Mouse (Mus musculus) intestine, embryonic 14.5 days (tissue): ENCODE data around the gene Phf24. TPM values are rescaled to one million over a fixed set of nuclear protein-coding genes. Genes with fewer than 3 reads are reported as not detected.
A peak's percentile ranks its signal among the peaks of the same experiment; 100 is the strongest.

Experiments used
- ATAC-seq: fragments of 200-750 bp; cut with Nextera tagmentation; replicated peaks from 2 replicates; pipeline ENCODE4 v1.8.0; 2017; ENCODE audit warnings: low read depth, moderate number of reproducible peaks, moderate TSS enrichment, moderate library complexity; ENCODE audit not compliant: low FRiP score, low TSS enrichment
- DNase-seq: peaks from one replicate; pipeline ENCODE4 v3.0.0-alpha.2; 2018; ENCODE audit warnings: low spot score
- H3K27ac ChIP-seq: fragments of 300-500 bp; sonication (generic); 2 replicates; pipeline ENCODE4 v1.5.1; 2014; ENCODE audit warnings: low read depth, mild to moderate bottlenecking, control low read depth
- H3K27me3 ChIP-seq: fragments of 300-500 bp; sonication (generic); replicated peaks from 2 replicates; pipeline ENCODE4 v1.6.1; 2014; ENCODE audit warnings: low read length, control low read depth; ENCODE audit not compliant: control insufficient read depth, insufficient read depth
- H3K36me3 ChIP-seq: fragments of 300-500 bp; sonication (generic); 2 replicates; pipeline ENCODE4 v1.6.1; 2014; ENCODE audit warnings: low read length, control low read depth; ENCODE audit not compliant: control insufficient read depth, insufficient read depth
- H3K4me1 ChIP-seq: fragments of 300-500 bp; sonication (generic); replicated peaks from 2 replicates; pipeline ENCODE4 v1.6.1; 2014; ENCODE audit warnings: low read length, control low read depth, mixed read lengths; ENCODE audit not compliant: control insufficient read depth, insufficient read depth
- H3K4me2 ChIP-seq: fragments of 300-500 bp; sonication (generic); 2 replicates; pipeline ENCODE4 v1.6.1; 2014; ENCODE audit warnings: low read length
- H3K4me3 ChIP-seq: fragments of 300-500 bp; sonication (generic); 2 replicates; pipeline ENCODE4 v1.5.1; 2014; ENCODE audit warnings: low read depth, low read length, control low read depth, mixed read lengths
- H3K9ac ChIP-seq: fragments of 300-500 bp; sonication (generic); 2 replicates; pipeline ENCODE4 v1.6.1; 2014; ENCODE audit warnings: mild to moderate bottlenecking, low read length
- H3K9me3 ChIP-seq: fragments of 300-500 bp; sonication (generic); 2 replicates; pipeline ENCODE4 v1.6.1; 2016; ENCODE audit warnings: low read length, control low read depth; ENCODE audit not compliant: control insufficient read depth
- WGBS: fragments of 180-500 bp; shearing (Covaris S2); extraction: QIAGEN DNeasy Blood & Tissue Kit; methylation state at CpG from one replicate; pipeline ENCODE4 v1.1.7; 2014; 5-methylcytosine and 5-hydroxymethylcytosine counted together
- polyA plus RNA-seq: library from polyadenylated mRNA; unstranded; fragments of >200 nt; fragmentation: Nextera tagmentation; extraction: Ambion mirVana; gene quantifications from 2 replicates; pipeline ENCODE4 v1.2.1, GENCODE M21; 2014

Phf24 gene
- polyA plus RNA-seq, 1 experiment from 2014 or later, result 1.6 TPM

DNA sequence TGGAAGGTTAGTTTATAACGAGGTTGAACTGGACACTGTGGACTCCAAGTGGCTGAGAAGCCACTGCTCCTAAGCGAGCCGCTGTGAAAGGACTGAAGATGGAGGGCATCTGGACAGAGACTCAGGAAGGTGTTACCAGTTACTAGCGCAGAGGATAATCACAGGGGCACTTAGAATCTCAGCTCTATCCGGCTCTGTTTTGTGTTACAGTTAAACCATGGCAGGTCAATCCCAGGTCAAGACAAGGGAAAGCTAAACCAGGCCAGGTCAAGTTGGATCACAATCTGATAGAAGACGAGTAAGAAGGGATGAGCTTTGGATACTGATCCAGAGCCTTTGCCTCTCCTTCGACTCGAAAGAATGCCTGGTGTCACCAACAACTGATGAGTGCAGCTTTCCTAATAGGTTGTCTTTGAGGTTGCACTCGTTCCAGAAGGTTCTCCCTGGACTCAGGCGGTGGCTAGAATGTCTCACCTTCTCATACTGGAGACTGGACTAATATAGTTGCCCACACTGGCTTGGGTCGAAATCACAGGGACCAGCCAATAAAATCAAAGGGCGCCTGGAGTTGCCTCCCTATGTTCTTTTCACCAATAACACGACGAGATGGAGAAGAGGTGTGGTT is 32.7 kb downstream of the Phf24 start:
- no peak overlapping the region for H3K9ac ChIP-seq

DNA sequence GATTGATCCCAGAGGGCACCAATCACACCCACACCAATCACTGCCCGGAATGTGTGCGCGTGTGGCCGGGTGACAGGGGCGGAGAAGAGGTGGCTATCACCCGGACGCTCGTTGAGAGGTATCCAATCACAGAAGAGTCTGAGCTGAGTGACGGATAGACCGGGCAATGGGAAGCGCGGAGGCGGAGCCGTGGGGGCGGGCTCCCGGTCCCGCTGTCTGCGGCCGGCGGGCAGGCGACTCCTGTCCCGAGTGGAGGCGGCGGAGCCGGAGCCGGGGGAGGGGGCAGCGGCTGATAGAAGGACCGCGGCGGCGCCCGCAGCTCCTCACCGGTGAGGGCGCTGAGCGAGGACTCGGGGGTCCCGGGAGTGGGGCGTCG is 33.2 kb downstream of the Phf24 start, which contains the start of gene Dnajb5:
TSS of gene Dnajb5 (plus strand) at position 139 of the 376 bp plus-strand sequence.
- H3K4me2 ChIP-seq, result peak within 1 kb of the TSS; percentile 52
- H3K4me1 ChIP-seq, result peaks cover 16% of the 10 kb centered on the region
- H3K27ac ChIP-seq, result peak within 1 kb of the TSS; percentile 87
- ATAC-seq, result peak; percentile 96
- peak within 1 kb of the TSS; percentile 78 for H3K4me3 ChIP-seq
- DNase-seq, result peak; percentile 98
- H3K9ac ChIP-seq, result peak within 1 kb of the TSS; percentile 93
- H3K36me3 ChIP-seq, result no peaks in the 10 kb centered on the region
- peaks cover 12% of the 10 kb centered on the region; the same call in 1 of the 2 replicates for H3K27me3 ChIP-seq
- WGBS, result under 1% methylated on average over 39 of the region's 39 CpGs
- no peaks in the 10 kb centered on the region for H3K9me3 ChIP-seq

More for the DNA sequence above, 32.7 kb downstream of the Phf24 start:
- ATAC-seq, result no peak
- H3K9me3 ChIP-seq, result no peaks in the 10 kb centered on the region
- H3K4me2 ChIP-seq, result peak overlapping the region; percentile 52
- 4% methylated on average over 14 of the region's 14 CpGs for WGBS
- DNase-seq, result no peak
- peak overlapping the region; percentile 78 for H3K4me3 ChIP-seq
- H3K27ac ChIP-seq, result 0 out of 2 replicates have a peak overlapping the region, but pooled peaks have one; percentile 87
- H3K4me1 ChIP-seq, result peaks cover 16% of the 10 kb centered on the region
- H3K36me3 ChIP-seq, result no peaks in the 10 kb centered on the region
- H3K27me3 ChIP-seq, result peaks cover 12% of the 10 kb centered on the region; the same call in 1 of the 2 replicates

DNA sequence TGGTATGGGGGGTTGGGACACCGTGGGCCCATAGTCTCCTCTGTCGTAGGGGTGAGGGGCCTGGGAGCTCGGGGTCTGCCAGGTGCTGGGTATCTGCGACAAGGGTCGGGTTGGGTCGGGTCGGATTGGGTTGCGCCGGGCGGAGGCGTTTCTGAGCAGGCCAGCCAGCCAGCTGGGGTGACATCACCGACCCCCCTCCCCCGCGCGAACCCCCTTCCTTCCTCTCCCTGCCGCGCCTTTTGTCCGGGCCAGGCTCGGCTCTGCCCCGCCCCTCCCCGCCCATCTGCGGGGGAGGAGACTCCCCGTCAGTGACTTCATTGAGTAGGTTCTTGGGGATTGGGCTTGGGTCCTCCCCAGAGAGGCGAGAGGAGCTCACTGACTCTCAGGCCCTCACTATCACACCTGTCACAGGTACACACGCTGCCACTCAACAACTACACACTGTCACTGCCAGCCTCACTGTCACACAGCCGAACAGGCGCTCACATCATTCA is 33.7 kb downstream of the Phf24 start:
- Histone ChIP-seq H3K4me1 (peaks cover 16% of the 10 kb centered on the region), H3K36me3 (no peaks in the 10 kb centered on the region), H3K9me3 (no peaks in the 10 kb centered on the region), H3K9ac (peak overlapping the region; percentile 93), H3K4me3 (peak overlapping the region; percentile 78), H3K27ac (peak overlapping the region; percentile 87), H3K27me3 (peaks cover 12% of the 10 kb centered on the region; the same call in 1 of the 2 replicates), H3K4me2 (peak overlapping the region; percentile 52)
- 1% methylated on average over 27 of the region's 27 CpGs for WGBS
- peak; percentile 78 for ATAC-seq
- DNase-seq, result peak; percentile 91

DNA sequence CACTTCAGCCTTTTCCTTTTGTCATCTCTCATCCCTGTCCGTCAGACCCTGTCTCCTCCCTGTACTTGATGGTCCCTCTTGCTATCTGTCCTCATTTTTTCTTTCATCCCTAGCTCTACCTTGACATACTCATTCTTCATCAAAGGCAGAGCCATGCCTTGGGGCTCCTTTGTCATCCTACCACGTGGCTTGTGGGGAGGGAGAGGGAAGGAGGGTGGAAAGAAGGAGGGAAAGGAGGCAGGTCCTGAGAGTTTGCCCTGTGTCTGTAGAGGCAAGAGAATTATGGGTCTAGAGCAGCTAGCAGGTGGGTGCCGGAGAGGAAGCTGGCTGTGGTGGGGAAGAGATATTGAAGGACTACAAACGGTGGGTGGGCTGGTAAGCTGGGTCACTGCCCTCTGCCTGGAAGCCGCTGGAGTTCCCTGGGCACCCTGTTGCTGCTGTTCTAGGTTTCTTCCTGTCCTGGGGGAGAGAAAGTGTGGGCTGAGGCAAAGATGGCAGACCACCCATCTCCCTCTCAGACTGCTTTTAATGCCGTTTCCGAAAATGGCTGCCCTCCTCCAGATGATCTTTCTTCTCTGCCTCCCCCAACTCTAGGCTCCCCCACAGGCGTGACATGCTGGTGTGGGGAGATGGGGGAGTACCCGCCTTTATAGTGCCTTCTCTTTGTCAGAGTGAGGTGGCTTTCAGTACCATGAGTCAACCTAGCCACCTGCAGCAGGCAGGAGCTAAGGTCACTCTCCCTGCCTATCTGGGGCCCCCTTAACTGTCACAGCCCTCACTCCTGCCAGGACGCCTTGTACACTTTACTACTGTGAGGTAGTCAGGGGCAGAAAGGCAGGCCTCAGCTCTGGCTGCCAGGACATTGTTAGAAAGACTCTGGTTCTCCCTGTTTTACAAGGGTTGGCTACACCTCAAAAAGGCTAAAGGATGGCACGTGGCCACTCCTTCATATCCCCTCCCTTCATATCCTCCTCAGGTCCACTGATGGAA is 35.0 kb downstream of the Phf24 start:
- no peak overlapping the region for H3K9ac ChIP-seq
- H3K27ac ChIP-seq, result no peak overlapping the region
- H3K4me2 ChIP-seq, result peak overlapping the region; percentile 52; the same call in 1 of the 2 replicates
- H3K4me3 ChIP-seq, result no peak overlapping the region
- H3K4me1 ChIP-seq, result peaks cover 16% of the 10 kb centered on the region
- no peak for ATAC-seq
- peaks cover 9% of the 10 kb centered on the region; the same call in 1 of the 2 replicates for H3K27me3 ChIP-seq
- 63% methylated on average over 11 of the region's 11 CpGs for WGBS
- peaks cover 3% of the 10 kb centered on the region; the same call in 1 of the 2 replicates for H3K36me3 ChIP-seq
- DNase-seq, result peak; percentile 55
- no peaks in the 10 kb centered on the region for H3K9me3 ChIP-seq

DNA sequence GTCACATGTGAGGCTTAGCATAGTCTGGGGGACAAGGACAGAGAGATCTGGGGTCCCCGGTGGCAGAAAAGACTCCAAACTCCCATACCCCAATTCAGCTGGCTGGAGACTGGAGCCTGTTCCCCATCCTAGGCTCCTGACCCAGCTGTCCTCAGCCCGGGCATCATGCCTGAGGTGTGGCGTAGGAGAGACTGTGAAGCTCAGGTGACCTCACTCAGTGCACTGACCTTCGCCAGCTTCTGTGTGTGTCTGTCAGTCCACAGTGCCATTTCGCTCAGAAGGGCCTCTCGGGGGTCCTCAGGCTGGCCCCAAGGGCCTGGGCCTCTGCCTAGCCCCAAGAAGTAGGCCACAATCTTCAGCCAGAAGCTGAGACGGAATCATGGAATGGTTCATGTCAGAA is 36.1 kb downstream of the Phf24 start:
- Histone ChIP-seq H3K9me3 (no peaks in the 10 kb centered on the region), H3K27ac (no peak overlapping the region), H3K9ac (no peak overlapping the region), H3K4me1 (peaks cover 16% of the 10 kb centered on the region), H3K4me3 (no peak overlapping the region), H3K4me2 (no peak overlapping the region), H3K27me3 (peaks cover 7% of the 10 kb centered on the region; the same call in 1 of the 2 replicates), H3K36me3 (peaks cover 14% of the 10 kb centered on the region)
- no peak for DNase-seq
- 83% methylated on average over 7 of the region's 7 CpGs for WGBS
- ATAC-seq, result no peak

DNA sequence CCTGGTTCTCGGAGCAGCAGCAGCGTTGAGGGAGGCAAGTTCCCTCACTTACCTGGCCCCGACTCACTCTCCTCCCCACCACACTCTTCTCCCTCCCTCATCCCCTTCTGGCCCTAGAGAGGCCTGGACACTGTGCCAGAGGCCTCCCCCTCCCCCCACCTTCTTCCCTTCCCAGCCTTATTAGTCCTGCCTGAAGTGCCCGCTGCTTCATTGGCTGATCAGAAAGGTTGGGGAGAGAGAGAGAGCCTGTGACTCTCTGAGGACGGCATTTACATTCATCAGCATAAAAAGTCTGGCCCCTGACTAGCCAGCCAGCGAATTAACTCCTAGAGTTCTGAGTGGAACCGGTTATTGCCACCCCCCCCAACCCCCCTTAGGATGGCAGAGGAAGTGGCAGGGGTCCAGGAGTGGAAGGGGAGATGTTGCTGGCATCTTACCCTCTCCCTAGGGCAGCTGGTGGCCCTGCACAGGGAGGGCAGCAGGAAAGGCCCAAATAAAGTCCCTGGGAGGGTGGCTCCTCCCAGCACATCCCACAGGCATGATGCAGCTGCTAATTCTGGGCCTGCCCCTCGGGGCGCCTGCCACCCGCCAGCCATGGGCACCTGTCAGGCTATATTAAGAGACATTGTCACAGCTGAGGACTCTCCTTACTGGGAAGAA is 37.1 kb downstream of the Phf24 start:
- peaks cover 17% of the 10 kb centered on the region for H3K36me3 ChIP-seq
- no peak overlapping the region for H3K4me2 ChIP-seq
- no peak overlapping the region for H3K4me3 ChIP-seq
- peaks cover 16% of the 10 kb centered on the region for H3K4me1 ChIP-seq
- no peak overlapping the region for H3K9ac ChIP-seq
- no peak for ATAC-seq
- no peaks in the 10 kb centered on the region for H3K27me3 ChIP-seq
- peak overlapping the region; percentile 16; the same call in 1 of the 2 replicates for H3K27ac ChIP-seq
- no peak for DNase-seq
- H3K9me3 ChIP-seq, result no peaks in the 10 kb centered on the region
- WGBS, result 33% methylated on average over 10 of the region's 10 CpGs

DNA sequence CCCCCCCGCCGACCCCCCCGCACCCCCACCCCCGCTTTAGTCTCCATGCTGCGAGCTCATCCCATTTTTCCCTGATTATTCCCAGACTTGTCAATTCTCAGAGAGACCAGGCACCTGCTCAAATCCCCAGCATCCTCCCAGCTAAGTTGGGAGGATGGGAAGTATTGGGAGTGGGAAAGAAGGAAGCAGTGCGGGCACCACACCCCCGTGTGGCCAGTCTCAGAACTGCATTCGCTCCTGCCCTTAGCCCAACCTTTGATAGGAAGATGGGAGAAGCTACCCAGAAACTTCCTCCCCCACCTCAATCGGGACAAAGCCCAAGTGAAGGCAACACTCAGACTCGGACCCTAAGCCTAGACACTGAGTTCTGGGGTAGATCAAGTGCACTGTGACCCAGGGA is 37.8 kb downstream of the Phf24 start:
- Histone ChIP-seq H3K36me3 (peaks cover 17% of the 10 kb centered on the region), H3K27me3 (no peaks in the 10 kb centered on the region), H3K9me3 (no peaks in the 10 kb centered on the region), H3K27ac (no peak overlapping the region), H3K4me3 (no peak overlapping the region), H3K4me1 (peaks cover 16% of the 10 kb centered on the region), H3K9ac (no peak overlapping the region), H3K4me2 (no peak overlapping the region)
- DNase-seq, result peak; percentile 87
- no peak for ATAC-seq
- WGBS, result 10% methylated on average over 10 of the region's 10 CpGs

DNA sequence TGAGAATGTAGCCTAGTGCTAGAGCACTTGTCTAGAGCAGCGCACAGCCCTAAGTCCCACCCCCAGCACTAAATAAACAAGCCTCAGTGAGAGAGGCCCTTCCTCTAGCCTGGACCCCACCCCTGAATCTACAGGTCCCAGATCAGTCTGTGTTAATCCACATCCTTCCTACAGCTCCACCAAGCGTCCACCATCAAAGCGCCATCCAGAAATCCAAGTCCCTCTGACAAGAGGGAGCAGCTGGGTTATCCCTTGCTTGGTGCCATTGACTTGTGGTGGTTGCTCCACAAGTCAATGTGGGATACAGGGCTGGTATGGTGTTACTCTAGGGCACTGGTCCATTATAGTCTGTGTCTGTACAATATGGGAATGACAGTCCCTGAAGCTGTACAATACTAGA is 38.7 kb downstream of the Phf24 start:
- Histone ChIP-seq H3K9me3 (no peaks in the 10 kb centered on the region), H3K36me3 (peaks cover 17% of the 10 kb centered on the region), H3K9ac (no peak overlapping the region), H3K27ac (no peak overlapping the region), H3K4me3 (no peak overlapping the region), H3K27me3 (no peaks in the 10 kb centered on the region), H3K4me1 (peaks cover 16% of the 10 kb centered on the region), H3K4me2 (no peak overlapping the region)
- 85% methylated on average over 3 of the region's 3 CpGs for WGBS
- DNase-seq (no peak), ATAC-seq (no peak)
